Mouse (Mus musculus): ENCODE data around the gene Lce3b. TPM values are rescaled to one million over a fixed set of nuclear protein-coding genes. Genes with fewer than 3 reads are reported as not detected.

The Lce3b gene
- polyA plus RNA-seq, 1 experiment from 2014 or later, result not detected

DNA sequence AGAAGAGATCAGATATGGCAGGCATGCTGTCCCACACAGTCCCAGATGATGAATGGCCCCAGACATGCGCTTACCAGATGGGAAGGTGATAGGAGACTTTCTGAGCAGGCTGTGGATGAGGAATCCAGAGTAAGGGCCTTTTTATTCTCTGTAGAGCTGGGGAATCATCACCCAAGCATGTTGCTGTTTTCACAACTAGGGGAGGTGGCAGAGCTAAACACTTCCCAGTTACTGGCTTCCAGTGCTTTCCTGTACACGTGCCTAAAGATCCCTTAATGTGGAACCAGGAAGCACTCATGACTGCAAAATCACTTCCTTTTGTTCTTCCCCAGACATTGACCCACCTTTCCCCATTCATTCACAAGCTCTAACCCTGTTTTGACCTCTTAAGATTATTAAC lies 6.6 kb upstream of the Lce3b start, which contains the start of gene Lce3a:
Gene Lce3a, minus strand, starts transcription at position 101 of the 400 bp plus-strand sequence.
- Histone ChIP-seq H3K9ac (ENCODE audit: low read length) (no peak within 1 kb of the TSS), H3K36me3 (ENCODE audit: control insufficient read depth, insufficient read depth, low read length) (no peaks in the 10 kb centered on the region), H3K4me2 (ENCODE audit: low read length) (no peak within 1 kb of the TSS), H3K4me1 (ENCODE audit: control insufficient read depth in 2 of 2, insufficient read depth in 2 of 2, low read length in 2 of 2) (no peaks in the 10 kb centered on the region), H3K27me3 (ENCODE audit: control insufficient read depth, insufficient read depth, low read length) (no peaks in the 10 kb centered on the region), H3K4me3 (ENCODE audit: control insufficient read depth in 1 of 2, insufficient read depth in 1 of 2, low read depth in 1 of 2, low read length in 2 of 2) (no peak within 1 kb of the TSS), H3K9me3 (ENCODE audit: control insufficient read depth, low read length) (no peaks in the 10 kb centered on the region), H3K27ac (replicated peaks in 1 of 2; ENCODE audit: control insufficient read depth in 1 of 2, insufficient read depth in 1 of 2, low read depth in 2 of 2, low read length in 2 of 2) (no peak within 1 kb of the TSS)
- WGBS, result 44% methylated on average over 2 of the region's 2 CpGs
- ATAC-seq (ENCODE audit: insufficient number of reproducible peaks, insufficient read depth, low FRiP score, low read depth), result no peak

DNA sequence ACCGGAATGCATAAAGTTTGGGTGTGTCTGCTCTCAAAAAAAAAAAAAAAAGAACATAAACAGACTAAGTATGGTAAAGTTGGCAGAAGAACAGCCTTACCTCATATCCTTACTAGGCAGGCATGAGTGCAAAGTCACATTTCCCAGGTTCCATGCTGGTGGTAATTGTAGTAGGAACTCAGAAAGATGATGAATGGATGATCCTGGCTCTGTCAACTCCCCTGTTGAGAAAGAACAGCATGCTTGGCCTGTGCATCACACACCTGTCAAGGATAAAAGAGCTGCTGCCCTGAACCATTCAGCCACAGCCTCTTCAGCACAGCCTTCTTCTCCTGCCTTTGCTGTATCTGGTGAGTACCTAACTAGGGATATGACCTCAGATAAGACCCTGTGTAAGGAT lies 11.4 kb downstream of the Lce3b start, which contains the start of gene Lce3c:
Gene Lce3c, plus strand, starts transcription at position 301 of the 400 bp plus-strand sequence.
- WGBS, result 77% methylated on average over 1 of the region's 1 CpGs
- Histone ChIP-seq H3K27ac (replicated peaks in 1 of 2; ENCODE audit: control insufficient read depth in 1 of 2, insufficient read depth in 1 of 2, low read depth in 2 of 2, low read length in 2 of 2) (no peak within 1 kb of the TSS), H3K4me3 (ENCODE audit: control insufficient read depth in 1 of 2, insufficient read depth in 1 of 2, low read depth in 1 of 2, low read length in 2 of 2) (no peak within 1 kb of the TSS), H3K9me3 (ENCODE audit: control insufficient read depth, low read length) (no peaks in the 10 kb centered on the region), H3K9ac (ENCODE audit: low read length) (no peak within 1 kb of the TSS), H3K27me3 (ENCODE audit: control insufficient read depth, insufficient read depth, low read length) (no peaks in the 10 kb centered on the region), H3K4me2 (ENCODE audit: low read length) (no peak within 1 kb of the TSS), H3K4me1 (ENCODE audit: control insufficient read depth in 2 of 2, insufficient read depth in 2 of 2, low read length in 2 of 2) (no peaks in the 10 kb centered on the region), H3K36me3 (ENCODE audit: control insufficient read depth, insufficient read depth, low read length) (no peaks in the 10 kb centered on the region)
- ATAC-seq (ENCODE audit: insufficient number of reproducible peaks, insufficient read depth, low FRiP score, low read depth), result no peak

DNA sequence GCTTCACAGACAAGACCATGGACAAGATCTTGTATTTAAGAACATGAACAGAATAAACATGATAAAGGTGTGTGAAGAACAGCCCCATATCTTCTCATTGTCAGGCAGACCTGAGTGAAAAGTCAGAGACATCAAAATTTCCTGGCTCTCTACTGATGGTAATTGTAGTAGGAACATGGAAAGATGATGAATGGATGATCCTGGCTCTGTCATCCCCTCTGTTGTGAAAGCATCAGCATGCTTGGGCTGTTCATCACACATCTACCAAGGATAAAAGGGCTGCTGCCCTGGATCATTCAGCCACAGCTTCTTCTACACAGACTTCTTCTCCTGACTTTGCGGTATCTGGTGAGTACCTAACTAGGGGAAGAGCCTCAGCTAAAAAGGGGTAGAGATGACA lies 24.3 kb downstream of the Lce3b start, which contains the start of gene Lce3d:
Gene Lce3d, plus strand, starts transcription at position 301 of the 400 bp plus-strand sequence.
- no peak within 1 kb of the TSS for H3K27ac ChIP-seq (replicated peaks in 1 of 2; ENCODE audit: control insufficient read depth in 1 of 2, insufficient read depth in 1 of 2, low read depth in 2 of 2, low read length in 2 of 2)
- ATAC-seq (ENCODE audit: insufficient number of reproducible peaks, insufficient read depth, low FRiP score, low read depth), result no peak

DNA sequence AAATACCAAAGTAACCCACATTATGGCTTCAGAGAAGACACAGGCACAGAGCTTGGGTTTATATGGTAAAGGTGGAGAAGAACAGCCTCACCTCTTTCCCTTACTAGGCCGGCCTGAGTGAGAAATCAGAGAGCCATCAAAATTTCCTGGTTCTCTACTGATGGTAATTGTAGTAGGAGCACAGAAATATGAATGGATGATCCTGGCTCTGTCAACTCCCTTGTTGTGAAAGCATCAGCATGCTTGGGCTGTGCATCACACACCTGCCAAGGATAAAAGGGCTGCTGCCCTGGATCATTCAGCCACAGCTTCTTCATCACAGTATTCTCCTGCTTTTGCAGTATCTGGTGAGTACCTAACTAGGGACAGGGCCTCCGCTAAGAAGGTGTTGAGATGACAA lies 34.0 kb downstream of the Lce3b start, which contains the start of gene Lce3e:
Gene Lce3e, plus strand, starts transcription at position 301 of the 400 bp plus-strand sequence.
- no peaks in the 10 kb centered on the region for H3K36me3 ChIP-seq (ENCODE audit: control insufficient read depth, insufficient read depth, low read length)
- no peak within 1 kb of the TSS for H3K4me2 ChIP-seq (ENCODE audit: low read length)
- 72% methylated on average over 2 of the region's 2 CpGs for WGBS
- no peaks in the 10 kb centered on the region for H3K27me3 ChIP-seq (ENCODE audit: control insufficient read depth, insufficient read depth, low read length)
- H3K4me3 ChIP-seq (ENCODE audit: control insufficient read depth in 1 of 2, insufficient read depth in 1 of 2, low read depth in 1 of 2, low read length in 2 of 2), result no peak within 1 kb of the TSS
- no peak within 1 kb of the TSS for H3K27ac ChIP-seq (replicated peaks in 1 of 2; ENCODE audit: control insufficient read depth in 1 of 2, insufficient read depth in 1 of 2, low read depth in 2 of 2, low read length in 2 of 2)
- no peaks in the 10 kb centered on the region for H3K4me1 ChIP-seq (ENCODE audit: control insufficient read depth in 2 of 2, insufficient read depth in 2 of 2, low read length in 2 of 2)
- H3K9me3 ChIP-seq (ENCODE audit: control insufficient read depth, low read length), result no peaks in the 10 kb centered on the region
- no peak within 1 kb of the TSS for H3K9ac ChIP-seq (ENCODE audit: low read length)
- no peak for ATAC-seq (ENCODE audit: insufficient number of reproducible peaks, insufficient read depth, low FRiP score, low read depth)

More for the DNA sequence above, 24.3 kb downstream of the Lce3b start, which contains the start of gene Lce3d:
- no peaks in the 10 kb centered on the region for H3K27me3 ChIP-seq (ENCODE audit: control insufficient read depth, insufficient read depth, low read length)
- no peaks in the 10 kb centered on the region for H3K4me1 ChIP-seq (ENCODE audit: control insufficient read depth in 2 of 2, insufficient read depth in 2 of 2, low read length in 2 of 2)
- H3K36me3 ChIP-seq (ENCODE audit: control insufficient read depth, insufficient read depth, low read length), result no peaks in the 10 kb centered on the region
- no peak within 1 kb of the TSS for H3K9ac ChIP-seq (ENCODE audit: low read length)
- no peak within 1 kb of the TSS for H3K4me3 ChIP-seq (ENCODE audit: control insufficient read depth in 1 of 2, insufficient read depth in 1 of 2, low read depth in 1 of 2, low read length in 2 of 2)
- WGBS, result 82% methylated on average over 1 of the region's 1 CpGs
- H3K9me3 ChIP-seq (ENCODE audit: control insufficient read depth, low read length), result no peaks in the 10 kb centered on the region
- no peak within 1 kb of the TSS for H3K4me2 ChIP-seq (ENCODE audit: low read length)

DNA sequence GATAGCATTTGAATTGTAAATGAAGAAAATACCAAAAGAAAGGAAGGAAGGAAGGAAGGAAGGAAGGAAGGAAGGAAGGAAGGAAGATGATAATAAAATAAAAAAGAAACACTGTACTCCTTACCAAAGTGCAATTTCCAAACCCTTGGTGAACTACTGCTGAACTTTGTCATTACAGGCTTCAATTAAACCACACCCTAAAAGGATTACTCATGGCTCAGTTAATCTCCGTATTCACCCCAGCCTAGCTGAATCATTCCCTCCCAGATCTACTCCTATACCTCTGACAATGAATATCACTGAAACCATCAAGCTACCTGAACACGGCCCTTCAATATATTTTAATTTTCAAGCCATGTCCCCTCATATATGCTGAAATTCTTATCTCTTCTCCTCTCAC lies 45.7 kb downstream of the Lce3b start:
- WGBS, result 64% methylated on average over 2 of the region's 2 CpGs
- Histone ChIP-seq H3K36me3 (ENCODE audit: control insufficient read depth, insufficient read depth, low read length) (no peaks in the 10 kb centered on the region), H3K4me2 (ENCODE audit: low read length) (no peak overlapping the region), H3K4me3 (ENCODE audit: control insufficient read depth in 1 of 2, insufficient read depth in 1 of 2, low read depth in 1 of 2, low read length in 2 of 2) (no peak overlapping the region), H3K9me3 (ENCODE audit: control insufficient read depth, low read length) (no peaks in the 10 kb centered on the region), H3K27me3 (ENCODE audit: control insufficient read depth, insufficient read depth, low read length) (no peaks in the 10 kb centered on the region), H3K4me1 (ENCODE audit: control insufficient read depth in 2 of 2, insufficient read depth in 2 of 2, low read length in 2 of 2) (no peaks in the 10 kb centered on the region), H3K27ac (replicated peaks in 1 of 2; ENCODE audit: control insufficient read depth in 1 of 2, insufficient read depth in 1 of 2, low read depth in 2 of 2, low read length in 2 of 2) (no peak overlapping the region), H3K9ac (ENCODE audit: low read length) (no peak overlapping the region)
- ATAC-seq (ENCODE audit: insufficient number of reproducible peaks, insufficient read depth, low FRiP score, low read depth), result no peak

Other genes starting within 250 kb of the Lce3b start
- gene Lce1d, start 245.8 kb upstream of the Lce3b start, polyA plus RNA-seq (2014; fragmentation: Nextera tagmentation; extraction: Ambion mirVana), result not detected in 2 replicates
- not detected in 2 replicates for gene Lce1e, start 223.9 kb upstream of the Lce3b start, polyA plus RNA-seq (2014; fragmentation: Nextera tagmentation; extraction: Ambion mirVana)
- gene Lce1f, start 212.6 kb upstream of the Lce3b start, polyA plus RNA-seq (2014; fragmentation: Nextera tagmentation; extraction: Ambion mirVana), result not detected in 2 replicates
- gene Gm38119, start 193.9 kb upstream of the Lce3b start, polyA plus RNA-seq (2014; fragmentation: Nextera tagmentation; extraction: Ambion mirVana), result not detected in 2 replicates
- not detected in 2 replicates for gene Lce1g, start 180.6 kb upstream of the Lce3b start, polyA plus RNA-seq (2014; fragmentation: Nextera tagmentation; extraction: Ambion mirVana)
- not detected in 2 replicates for gene Lce1h, start 167.9 kb upstream of the Lce3b start, polyA plus RNA-seq (2014; fragmentation: Nextera tagmentation; extraction: Ambion mirVana)
- gene Lce1i, start 154.1 kb upstream of the Lce3b start, polyA plus RNA-seq (2014; fragmentation: Nextera tagmentation; extraction: Ambion mirVana), result not detected in 2 replicates
- gene Lce1j, start 142.5 kb upstream of the Lce3b start, polyA plus RNA-seq (2014; fragmentation: Nextera tagmentation; extraction: Ambion mirVana), result not detected in 2 replicates
- not detected in 2 replicates for gene Lce1k, start 125.1 kb upstream of the Lce3b start, polyA plus RNA-seq (2014; fragmentation: Nextera tagmentation; extraction: Ambion mirVana)
- not detected in 2 replicates for gene Kprp, start 105.7 kb upstream of the Lce3b start, polyA plus RNA-seq (2014; fragmentation: Nextera tagmentation; extraction: Ambion mirVana)
- not detected in 2 replicates for gene Lce1l, start 81.7 kb upstream of the Lce3b start, polyA plus RNA-seq (2014; fragmentation: Nextera tagmentation; extraction: Ambion mirVana)
- not detected in 2 replicates for gene 2310050C09Rik, start 62.8 kb upstream of the Lce3b start, polyA plus RNA-seq (2014; fragmentation: Nextera tagmentation; extraction: Ambion mirVana)
- gene Lce3a, start 6.7 kb upstream of the Lce3b start, polyA plus RNA-seq (2014; fragmentation: Nextera tagmentation; extraction: Ambion mirVana), result not detected in 2 replicates
- gene Lce3c, start 11.5 kb downstream of the Lce3b start, polyA plus RNA-seq (2014; fragmentation: Nextera tagmentation; extraction: Ambion mirVana), result not detected in 2 replicates
- not detected in 2 replicates for gene Lce3d, start 24.4 kb downstream of the Lce3b start, polyA plus RNA-seq (2014; fragmentation: Nextera tagmentation; extraction: Ambion mirVana)
- not detected in 2 replicates for gene Lce3e, start 34.1 kb downstream of the Lce3b start, polyA plus RNA-seq (2014; fragmentation: Nextera tagmentation; extraction: Ambion mirVana)
- gene Lce3f, start 59.2 kb downstream of the Lce3b start, polyA plus RNA-seq (2014; fragmentation: Nextera tagmentation; extraction: Ambion mirVana), result not detected in 2 replicates
- not detected in 2 replicates for gene Crct1, start 82.7 kb downstream of the Lce3b start, polyA plus RNA-seq (2014; fragmentation: Nextera tagmentation; extraction: Ambion mirVana)
- not detected in 2 replicates for gene Lce1m, start 86.1 kb downstream of the Lce3b start, polyA plus RNA-seq (2014; fragmentation: Nextera tagmentation; extraction: Ambion mirVana)
- not detected in 2 replicates for gene Gm4858, start 135.8 kb downstream of the Lce3b start, polyA plus RNA-seq (2014; fragmentation: Nextera tagmentation; extraction: Ambion mirVana)
- not detected in 2 replicates for gene Crnn, start 211.8 kb downstream of the Lce3b start, polyA plus RNA-seq (2014; fragmentation: Nextera tagmentation; extraction: Ambion mirVana)

Data from heart, embryonic 14.5 days (tissue).